Mouse (Mus musculus) gastrocnemius, postnatal 4 days (tissue): ENCODE measurements around the gene Rgs12. TPM values are rescaled to one million over a fixed set of nuclear protein-coding genes. Genes with fewer than 3 reads are reported as not detected.
A peak's percentile ranks its signal among the peaks of the same experiment; 100 is the strongest.

ENCODE experiments used
- DNase-seq, 2 experiments: peaks; one replicate each; pipeline ENCODE4 v3.0.0; 2021 to 2022; ENCODE audit warnings: low spot score in 2 of 2, mixed read lengths in 2 of 2
- long read RNA-seq, 2 experiments: library from polyadenylated mRNA; stranded (forward); transcript quantifications; one replicate each; pipeline ENCODE4 v2.0.0; 2021
- total RNA-seq, 2 experiments: library from RNA; stranded (reverse); gene quantifications; 2 replicates each; pipeline ENCODE4 v1.2.3; 2021

Rgs12 gene
- total RNA-seq, result 10 to 100 TPM; 34.7 to 35.2 TPM
- long read RNA-seq, experiment 1, full-length matches to known transcripts, result 3 of 22 reads
- long read RNA-seq, experiment 1, partial matches to known transcripts, result 8 of 22 reads
- long read RNA-seq, experiment 1, other reads (novel, unspliced or antisense), result 11 of 22 reads
- long read RNA-seq, experiment 2, full-length matches to known transcripts, result 11 of 22 reads
- long read RNA-seq, experiment 2, partial matches to known transcripts, result 5 of 22 reads
- long read RNA-seq, experiment 2, other reads (novel, unspliced or antisense), result 6 of 22 reads

DNA sequence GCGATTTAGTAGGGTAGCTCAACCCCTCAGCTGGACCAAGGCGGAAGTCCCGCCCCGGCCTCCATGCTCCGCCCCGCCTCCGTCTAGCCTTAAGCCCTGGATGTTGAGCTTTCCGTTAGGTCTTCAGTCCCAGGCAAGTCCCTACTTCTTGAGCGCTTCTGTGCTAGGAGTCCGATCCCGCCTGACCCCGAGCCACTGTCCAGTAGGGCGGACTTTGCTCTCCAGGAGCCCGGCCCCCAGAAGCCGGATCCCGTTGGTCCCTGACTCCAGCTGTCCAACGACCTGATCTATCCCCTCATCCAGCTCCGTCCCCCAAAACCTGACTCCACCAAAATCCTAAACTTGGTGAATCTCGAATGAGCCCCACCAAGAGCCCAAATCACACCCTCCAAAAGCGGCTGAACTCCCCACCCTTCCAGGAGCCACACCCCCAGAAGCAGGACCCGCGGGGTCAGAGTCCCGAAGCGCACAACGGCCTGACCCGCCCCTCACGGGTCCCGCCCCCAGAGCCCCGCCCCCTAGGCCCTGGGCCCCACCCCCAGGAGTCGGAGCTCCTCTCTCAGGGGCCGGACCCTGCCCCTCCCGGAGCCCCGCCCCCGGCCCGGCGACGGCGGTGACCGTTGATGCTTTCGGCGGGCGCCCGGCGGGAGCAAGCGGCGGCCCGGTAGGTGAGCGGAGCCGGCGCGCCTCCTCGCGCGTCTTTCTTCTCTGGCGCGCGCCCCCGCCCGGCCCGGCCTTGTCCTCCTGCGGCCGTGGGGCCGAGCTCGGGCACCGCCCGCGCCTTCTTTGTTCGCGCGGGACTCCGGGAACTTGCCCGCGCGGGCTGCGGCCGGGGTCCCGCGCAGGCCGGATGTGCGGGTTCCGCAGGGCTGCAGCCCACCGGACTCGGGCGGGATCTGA, at the start of gene Rgs12:
Rgs12 (plus strand) TSS at position 585 of the 900 bp plus-strand sequence.
- DNase-seq, result peak; percentile 77 to 86

DNA sequence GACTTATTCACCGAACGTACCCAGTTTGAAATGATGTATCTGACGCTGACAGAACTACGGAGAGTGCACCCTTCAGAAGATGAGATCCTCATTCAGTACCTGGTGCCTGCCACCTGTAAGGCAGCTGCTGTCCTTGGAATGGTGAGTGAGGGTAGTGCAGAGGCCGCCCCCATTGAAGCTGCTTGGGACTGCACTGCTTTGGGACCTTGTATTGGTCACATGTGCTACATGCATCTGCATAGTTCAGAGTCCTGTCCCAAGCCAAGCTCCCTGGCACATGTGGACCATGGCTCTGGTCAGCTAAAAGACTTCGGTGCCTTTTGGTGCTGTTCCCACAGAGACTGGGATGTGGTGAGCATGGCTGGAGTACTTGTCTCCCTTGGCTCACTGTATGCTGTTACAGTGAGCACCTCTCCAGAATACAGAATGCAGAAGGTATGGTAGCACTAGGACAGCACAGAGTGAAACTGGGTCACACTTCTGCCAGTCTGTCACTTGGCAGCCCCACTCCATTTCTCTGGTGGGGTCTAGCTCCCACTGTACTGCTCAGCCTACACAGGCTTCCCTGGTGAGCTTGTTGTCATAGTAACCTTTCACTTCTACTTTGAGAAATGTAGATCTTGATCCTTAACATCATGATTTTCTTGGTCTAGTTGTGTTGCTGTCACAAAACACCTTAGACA, 49.3 kb upstream of the Rgs12 start:
- DNase-seq, result no peak

DNA sequence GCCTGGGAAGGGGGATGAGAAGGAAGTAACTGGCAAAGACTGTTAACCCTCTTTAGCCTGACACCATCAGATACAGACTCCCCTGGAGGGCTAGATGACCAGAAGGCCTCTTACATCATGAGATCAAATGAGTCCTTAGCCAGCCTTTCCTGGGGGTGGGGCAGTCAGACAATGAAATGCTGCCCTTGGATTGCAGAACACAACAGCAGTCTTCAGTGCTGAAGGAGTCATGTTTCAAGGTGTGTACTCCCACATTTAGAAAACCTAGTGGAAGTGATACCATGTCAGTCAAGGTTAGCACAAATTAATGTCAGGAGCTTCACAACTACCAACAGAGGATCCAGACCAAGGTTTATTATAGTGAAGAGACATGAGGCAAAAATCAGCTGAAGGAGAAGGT, 46.9 kb upstream of the Rgs12 start:
- DNase-seq, result no peak

DNA sequence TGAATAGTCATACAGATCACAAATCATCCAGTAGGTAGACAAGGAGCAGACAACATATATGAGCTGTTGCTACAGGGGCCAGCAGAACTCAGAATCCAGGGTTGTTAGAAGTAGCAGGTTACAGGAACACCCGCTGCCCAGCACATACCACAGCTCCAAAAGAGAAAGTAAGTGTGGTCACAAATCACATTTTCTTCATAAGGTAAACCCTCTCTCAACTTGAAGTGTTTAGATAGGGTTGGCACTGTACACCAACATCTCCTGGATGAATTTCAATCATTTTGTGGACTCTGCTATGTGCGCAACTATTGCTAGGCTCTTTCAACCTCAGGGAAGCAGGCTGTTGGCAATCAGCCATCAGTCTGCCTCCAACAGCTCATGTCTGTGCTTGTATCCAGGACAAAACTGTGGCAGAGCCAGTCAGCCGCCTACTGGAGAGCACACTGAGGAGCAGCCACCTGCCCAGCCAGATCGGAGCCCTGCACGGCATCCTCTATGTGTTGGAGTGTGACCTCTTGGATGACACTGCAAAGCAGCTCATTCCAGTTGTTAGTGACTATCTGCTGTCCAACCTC, 46.3 kb upstream of the Rgs12 start:
- no peak for DNase-seq

DNA sequence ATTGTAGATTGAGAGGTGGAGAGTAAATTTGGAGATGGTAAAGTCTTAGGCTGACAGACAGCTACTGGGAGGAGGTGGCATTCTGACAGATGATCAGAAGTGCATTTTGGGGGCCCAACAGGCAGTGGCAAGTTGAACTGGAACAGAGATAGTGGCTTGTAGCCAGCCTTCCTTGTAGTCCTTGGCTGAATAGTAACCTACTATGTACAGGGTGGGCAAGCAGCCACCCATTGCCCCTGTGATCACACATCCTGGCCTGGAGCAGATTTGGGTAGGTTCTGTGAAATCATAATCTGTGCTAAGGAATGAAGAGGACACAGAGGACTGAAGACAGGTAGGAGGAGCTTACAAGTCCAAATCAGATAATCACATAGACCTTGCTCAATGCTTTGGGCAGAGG, 44.8 kb upstream of the Rgs12 start:
- DNase-seq, result no peak

DNA sequence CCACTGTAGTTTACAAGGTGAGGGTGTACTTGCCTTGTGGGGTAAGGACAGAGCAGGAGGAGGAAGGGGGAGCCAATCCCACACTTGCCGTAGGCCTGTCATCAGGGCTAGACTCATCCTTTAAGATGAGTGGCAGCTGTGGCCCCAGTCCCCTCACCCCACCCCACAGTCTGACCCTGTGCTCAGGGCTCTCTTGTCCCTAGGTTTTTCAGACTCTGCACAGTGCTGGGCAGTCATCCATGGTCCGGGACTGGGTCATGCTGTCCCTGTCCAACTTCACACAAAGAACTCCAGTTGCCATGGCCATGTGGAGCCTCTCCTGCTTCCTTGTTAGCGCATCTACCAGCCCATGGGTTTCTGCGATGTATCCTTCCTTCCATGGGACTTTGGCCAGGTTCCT, 42.0 kb upstream of the Rgs12 start:
- no peak for DNase-seq

DNA sequence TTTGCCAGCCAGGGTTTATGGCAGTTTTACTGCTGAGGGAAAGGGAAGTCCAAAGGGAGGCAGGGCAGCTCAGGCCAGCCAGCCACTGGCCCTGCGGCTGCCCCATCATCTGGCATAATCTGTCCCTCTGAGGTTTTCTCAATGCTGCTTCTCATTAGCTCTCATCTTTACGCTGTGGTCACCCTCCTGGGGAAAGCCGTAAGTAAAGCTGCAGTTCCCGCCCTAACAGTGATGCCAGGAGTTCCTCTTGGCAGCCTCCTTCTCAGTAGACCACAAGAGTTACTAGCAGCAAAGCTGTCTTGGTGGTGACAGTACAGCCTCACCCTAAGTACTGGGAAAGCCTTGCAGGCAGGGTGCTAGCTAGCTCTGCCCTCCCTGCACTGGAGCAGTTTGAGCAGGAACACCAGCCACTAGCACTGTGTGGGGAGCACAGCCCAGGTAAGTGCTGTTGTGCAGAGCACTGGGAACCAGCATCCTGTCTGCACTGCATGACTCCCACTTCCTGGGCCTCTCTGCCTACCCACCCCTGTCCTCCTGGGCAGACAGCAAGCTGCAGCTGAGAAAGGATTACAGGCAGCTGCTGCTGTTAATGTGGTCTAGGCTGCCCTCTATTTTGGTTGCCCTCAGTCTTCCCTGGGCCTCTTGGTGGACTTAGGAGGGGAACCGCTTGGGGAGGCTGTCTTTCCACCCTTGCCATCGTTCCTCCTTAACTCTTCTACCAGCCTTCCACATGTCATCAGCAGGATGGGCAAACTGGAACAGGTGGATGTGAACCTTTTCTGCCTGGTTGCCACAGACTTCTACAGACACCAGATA, 41.1 kb upstream of the Rgs12 start, which contains the start of gene Msantd1:
Msantd1 (plus strand) TSS at position 103 of the 816 bp plus-strand sequence.
- DNase-seq, result no peak

DNA sequence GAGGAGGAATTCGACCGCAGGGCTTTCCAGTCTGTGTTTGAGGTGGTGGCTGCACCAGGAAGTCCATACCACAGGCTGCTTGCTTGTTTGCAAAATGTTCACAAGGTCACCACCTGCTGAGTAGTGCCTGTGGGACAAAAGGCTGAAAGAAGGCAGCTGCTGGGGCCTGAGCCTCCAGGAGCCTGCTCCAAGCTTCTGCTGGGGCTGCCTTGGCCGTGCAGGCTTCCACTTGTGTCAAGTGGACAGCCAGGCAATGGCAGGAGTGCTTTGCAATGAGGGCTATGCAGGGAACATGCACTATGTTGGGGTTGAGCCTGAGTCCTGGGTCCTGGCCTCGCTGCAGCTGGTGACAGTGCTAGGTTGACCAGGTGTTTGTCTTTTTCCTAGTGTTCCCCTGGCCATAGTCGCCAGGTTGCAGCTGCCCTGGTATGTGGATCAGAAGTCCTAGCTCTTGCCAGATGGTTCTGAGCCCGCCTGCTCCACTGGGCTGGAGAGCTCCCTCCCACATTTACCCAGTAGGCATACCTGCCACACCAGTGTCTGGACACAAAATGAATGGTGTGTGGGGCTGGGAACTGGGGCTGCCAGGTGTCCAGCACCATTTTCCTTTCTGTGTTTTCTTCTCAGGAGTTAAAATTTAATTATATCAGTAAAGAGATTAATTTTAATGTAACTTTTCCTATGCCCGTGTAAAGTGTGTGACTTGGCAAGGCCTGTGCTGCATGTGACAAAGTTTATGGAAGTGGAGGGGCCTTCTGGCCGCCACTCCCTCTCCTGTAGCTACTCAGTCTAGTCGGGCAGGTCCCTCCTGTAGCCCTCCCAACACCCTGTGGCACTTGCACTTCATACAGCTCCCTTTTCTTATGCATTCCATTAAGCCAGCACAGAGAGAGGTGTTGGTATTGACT, 40.3 kb upstream of the Rgs12 start:
- no peak for DNase-seq

DNA sequence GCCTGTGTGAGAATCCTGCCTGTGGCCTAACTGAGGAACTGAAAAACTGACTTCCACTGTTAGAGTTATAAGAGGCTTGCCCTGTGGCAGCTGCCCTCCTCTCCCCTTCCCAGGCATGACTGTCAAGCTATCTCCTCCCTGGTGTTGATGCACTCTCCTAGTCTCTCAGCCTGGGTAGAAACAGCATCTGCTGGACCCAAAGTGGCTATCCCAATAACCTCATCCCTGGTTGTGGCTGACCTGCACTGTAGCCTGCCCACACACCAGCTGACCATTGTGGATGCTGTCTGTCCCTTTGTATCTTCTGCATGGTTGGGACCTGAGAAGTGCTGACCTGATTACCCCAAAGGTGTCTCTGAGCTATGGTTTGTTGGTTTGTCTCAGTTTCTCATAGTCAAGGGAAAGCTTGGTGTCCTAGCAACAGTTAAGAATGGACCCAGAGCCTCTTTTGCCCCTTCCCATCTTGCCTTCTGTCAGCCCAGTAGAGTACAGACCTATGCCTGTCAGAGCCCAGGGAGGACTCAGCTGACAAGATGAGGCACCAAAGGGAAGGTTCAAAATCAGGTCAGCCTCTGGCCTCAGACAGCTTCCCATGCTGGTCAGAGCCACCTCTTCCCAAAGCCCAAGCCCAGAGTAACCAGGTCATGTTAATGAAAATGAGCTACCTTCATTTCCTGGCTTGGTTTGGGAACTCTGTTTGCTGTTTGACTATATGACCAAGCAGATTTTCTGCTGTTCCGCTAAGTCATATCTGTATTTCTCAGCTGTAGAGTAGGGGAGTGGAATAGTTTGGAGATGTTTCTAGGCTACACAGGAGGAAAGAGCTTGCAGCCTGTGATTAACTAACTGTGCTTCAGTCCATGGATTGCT, 39.4 kb upstream of the Rgs12 start:
- no peak for DNase-seq

DNA sequence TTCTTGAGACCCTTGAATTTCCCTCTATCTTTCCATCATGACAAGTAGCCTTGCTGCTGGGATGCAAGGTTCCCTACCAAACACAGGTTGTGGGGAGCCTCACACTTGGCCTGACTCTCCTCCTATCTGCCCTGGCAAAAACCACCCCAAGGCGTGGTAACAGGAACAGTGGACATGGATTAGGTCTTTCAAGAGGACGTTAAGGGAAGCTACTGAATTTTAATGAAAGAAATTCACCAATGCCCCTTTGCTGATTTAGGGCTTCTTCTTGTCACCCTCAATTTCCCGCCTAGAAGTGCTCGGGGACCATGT, 38.8 kb upstream of the Rgs12 start:
- no peak for DNase-seq

DNA sequence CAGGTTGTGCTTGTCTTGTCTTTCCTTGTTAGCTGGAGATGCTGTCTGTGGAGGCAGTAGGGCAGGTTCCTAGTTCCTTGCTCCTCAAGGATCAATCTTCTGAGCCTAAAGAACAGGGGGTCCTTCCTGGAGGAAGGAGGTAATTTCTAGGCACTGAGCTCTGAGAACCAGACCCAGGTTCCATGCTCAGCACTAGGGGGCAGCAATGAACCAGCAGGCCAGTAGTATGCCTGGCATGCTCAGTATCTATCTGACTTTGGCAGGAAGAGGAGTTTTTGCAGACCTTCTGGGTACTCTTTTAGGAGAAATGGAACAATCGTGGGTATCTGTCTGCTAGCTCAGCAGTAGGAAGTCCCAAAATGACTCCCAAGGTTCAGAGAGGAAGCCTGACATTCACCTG, 33.4 kb upstream of the Rgs12 start:
- DNase-seq, result peak in 1 of 2 experiments; percentile 77

DNA sequence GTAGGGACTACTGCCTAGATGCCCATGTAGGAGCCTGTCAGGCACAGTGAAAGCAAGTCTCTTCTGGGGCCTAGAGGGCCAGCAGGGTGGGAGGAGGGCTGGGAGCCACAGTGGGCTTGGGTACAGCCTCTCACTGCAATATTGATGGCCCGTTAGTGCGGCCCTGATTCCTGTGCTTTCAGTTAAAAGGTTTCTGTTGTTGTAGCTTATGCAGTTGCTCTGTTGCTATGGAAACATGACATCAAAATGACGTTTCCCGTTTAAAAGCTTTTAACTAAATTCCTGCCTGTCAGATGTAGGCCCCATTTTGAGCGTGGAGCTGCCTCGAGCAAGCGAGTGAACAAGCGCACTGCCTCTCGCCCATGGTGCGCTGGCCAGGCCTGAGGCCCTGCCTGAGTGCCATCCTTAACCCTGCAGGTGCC, 32.0 kb upstream of the Rgs12 start:
- DNase-seq, result no peak

DNA sequence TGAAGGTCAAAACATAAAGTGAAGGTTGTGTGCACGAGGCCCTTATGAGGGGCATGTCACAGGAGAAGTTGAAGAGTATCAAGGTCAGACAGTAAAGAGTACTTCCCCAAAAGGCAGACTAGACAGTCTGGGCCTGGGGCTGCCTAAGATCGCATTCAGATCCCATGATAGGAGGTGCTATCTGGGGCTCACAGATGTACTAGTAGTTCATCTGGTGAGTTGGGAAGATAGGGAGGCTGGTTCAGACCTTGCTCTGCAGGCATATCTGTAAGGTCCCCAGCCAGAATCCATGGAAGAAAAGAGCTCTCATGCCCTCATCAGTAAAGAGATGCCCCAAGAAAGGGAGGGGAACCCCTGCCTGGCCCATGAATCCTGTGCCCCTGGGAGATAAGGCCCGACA, 30.5 kb upstream of the Rgs12 start:
- no peak for DNase-seq

DNA sequence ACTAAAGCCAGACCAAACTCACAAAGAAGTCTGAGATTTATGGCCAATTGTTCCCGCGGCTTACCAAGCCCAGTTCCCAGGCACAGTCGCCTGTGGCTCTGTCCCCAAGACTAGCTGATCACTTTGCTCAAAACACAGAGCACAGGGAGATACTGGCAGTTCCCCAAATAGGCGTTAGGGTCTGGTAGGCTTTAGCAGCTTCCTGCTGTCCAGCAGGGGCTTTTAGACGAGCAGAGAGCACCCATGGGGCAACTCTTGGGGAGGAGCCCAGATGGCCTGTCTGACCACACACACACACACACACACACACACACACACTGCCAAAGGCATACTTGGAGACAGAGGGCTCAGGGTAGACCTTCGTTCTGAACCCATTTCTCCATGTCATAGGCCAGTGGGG, 26.7 kb upstream of the Rgs12 start:
- DNase-seq, result no peak

DNA sequence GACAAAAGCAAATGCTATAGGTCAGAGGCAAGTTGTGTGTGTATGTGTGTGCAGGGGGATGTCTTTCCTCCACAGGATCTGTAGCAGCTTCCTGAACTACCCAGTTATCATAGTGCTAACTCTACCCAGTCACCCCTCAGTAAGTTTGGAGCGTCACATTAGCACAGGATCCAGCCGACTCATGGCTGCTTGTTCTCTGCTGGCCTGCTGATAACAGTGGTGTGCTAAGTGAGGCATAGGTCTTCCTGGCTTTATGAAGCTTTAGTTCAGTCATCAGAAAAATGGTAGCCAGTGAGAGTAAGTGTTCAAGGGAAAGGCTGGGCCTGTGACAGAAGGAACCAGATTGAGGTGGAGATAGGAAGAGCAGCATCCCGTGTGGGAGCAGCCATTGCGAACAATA, 25.3 kb upstream of the Rgs12 start:
- DNase-seq, result no peak

DNA sequence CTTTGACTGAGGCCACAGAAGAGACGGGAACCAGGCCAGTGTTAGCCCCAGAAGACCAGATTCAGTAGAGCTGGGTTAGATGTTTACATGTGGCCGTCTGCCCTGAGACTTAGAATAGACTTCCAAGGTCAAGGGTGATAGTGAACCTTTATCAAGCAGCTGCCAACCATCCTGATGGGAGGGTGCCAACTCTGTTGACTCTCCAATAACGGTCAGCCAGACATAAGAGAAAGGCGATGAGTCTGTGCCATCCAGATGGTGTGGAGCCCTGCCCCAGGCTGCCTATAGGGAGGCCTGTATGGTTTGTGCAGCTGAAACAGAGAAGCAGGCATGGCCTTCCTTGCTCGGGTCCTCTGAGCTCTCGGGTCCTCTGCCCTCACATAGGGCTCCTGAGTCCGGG, 24.7 kb upstream of the Rgs12 start:
- DNase-seq, result no peak

DNA sequence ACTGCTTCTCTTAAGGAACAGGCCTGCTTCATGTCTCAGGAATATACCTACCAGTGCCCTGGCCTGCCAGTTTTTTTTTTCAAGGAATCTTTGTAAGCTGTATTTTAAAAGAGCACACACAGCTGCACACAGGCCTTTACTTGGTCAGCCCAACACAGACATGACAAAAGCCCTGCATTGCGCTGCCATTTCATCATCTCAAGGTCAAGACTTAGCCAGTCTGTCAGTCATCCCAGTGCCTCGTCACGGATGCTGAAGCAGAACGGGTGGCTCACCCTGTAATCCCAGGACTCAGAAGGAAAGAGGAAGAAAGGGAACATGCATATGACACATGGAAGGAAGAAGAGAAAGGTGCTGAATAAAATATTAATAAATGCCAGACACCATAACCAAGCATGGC, 21.6 kb upstream of the Rgs12 start:
- no peak for DNase-seq

DNA sequence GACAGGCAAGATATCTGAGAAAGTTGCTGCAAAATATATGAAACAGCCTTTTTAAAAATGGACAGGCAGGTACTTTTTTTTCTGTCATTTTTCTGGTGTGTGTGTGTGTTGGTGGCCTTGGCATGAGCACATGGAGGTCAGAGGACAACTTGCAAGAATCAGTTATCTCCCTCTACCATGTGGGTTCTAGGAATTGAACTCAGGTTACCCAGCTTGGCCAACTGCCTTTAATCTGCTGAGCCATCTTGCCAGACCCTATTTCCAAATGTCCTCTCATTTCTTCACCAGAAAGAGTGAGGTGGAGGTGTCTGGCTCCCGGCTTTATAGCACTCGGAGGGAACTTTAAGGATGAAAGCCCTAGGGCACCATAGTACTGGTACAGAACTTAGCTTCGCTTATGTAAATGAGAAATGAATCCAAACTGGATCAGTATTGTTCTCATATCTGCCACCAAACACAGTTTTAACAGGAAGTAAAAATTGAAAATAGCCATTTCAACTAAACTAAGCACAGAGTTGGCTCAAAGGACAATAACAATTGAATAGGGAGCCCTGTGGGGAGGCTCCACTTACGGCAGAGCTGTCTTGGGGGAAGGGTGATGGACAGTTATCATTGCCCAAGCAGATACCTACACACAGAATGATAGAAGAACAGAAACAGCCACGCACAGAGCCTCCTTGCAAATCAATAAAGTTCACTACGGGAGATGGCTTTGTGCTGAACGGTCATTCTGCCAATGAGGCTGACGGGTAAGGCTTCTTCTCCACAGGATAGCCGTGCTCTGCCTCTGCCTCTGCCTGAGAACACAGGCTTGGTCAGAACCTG, 18.9 kb upstream of the Rgs12 start:
- no peak for DNase-seq
